Mouse (Mus musculus) kidney, adult 2 months (tissue): ENCODE data around the gene Polr3e.

Experiments used
- CTCF ChIP-seq: fragments of 200-500 bp; conservative IDR thresholded peaks from 2 replicates; pipeline ENCODE4 v1.5.1; 2011; ENCODE audit warnings: low read depth, mild to moderate bottlenecking, control low read depth, low read length, moderate library complexity, mixed read lengths; ENCODE audit not compliant: insufficient read depth, insufficient read length
- POLR2A ChIP-seq: fragments of 200-500 bp; IDR thresholded peaks from one replicate; pipeline ENCODE4 v1.6.1; 2011; ENCODE audit warnings: low read depth, low read length, control low read depth

DNA sequence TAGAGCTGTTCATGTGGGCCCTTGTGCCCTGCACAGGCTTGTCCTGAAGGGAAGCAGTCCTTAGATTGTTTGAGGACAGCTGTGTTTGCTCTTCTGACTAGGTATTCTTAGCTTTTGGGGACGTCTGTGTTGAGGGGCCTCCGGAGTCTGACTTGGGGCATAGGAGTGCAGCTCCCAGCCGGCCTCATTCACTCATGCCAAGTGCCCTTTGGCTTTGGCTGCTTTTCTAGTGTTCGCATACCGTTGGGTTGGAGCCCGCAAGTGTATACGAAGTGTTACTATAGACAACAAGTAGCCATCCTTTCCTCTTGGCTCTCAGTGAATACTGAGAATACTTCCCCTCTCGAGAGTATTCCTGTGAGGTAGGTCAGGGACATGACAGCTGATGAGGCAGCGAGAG lies 20.7 kb downstream of the Polr3e start:
- TF ChIP-seq POLR2A (no peak), CTCF (no peak)
